Mouse (Mus musculus): ENCODE results near the gene Pisd.

DNA sequence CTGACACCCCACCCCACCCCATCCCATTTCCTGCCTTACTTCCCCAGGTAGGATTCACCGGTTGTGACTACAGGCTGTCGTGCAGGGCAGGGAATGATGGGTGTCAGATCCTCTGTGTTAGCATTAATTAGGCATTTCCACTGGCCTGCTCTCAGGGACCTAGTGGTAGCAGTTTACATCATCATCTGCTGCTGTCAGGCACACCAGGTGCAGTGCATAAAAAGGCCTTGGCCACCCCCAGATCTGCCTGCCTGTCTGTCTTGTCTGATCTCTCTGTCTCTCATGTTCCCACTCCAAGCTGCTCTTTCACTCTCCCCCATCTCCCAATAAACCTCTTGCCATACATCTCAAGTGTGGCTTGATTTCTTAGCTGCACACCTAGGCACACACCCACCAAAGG lies 33.7 kb downstream of the Pisd start:
- no peak for TF ChIP-seq POLR2A (IDR thresholded peaks at IDR 0.05; ENCODE audit: insufficient read depth, low read depth, low read length)
- TF ChIP-seq CTCF (IDR thresholded peaks at IDR 0.05; ENCODE audit: insufficient read depth, low read depth, low read length): no peak
